Mouse (Mus musculus) Muller cell, postnatal 12 days (primary cell): ENCODE measurements around the gene Oaz1.

Experiments
- DNase-seq: peaks from one replicate; pipeline ENCODE4 v3.0.0-alpha.2; 2015; ENCODE audit errors: inconsistent ontology term

The Oaz1 gene

GRCm38 (mm10) chr10:80826151-80827062 lies at the start of gene Oaz1:
Gene Oaz1, plus strand, starts transcription at chr10:80826656.
- DNase-seq: peak; percentile 99

DNA sequence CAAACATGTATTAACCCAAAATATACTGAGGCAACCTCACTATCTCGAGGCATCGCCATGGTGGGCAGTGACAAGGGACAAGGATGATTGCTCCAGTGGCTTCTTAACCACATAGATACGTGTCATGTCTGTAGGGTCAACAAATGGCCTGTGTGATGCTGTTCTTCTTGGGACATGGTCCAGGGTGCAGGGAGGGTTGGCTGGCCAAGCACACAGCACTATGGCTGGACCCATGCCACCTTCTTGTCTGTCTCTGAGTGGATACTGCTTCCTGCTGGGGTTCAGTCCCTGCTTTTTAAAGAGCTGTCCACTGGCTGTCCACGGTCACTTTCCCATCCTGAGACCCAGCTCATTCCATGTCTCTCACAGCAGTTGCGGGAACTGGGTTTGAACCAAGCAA lies 49.3 kb upstream of the Oaz1 start:
- peak; percentile 50 for DNase-seq

- no peak for DNase-seq
Measured at GRCm38 (mm10) chr10:80779565-80779964, 46.9 kb upstream of the Oaz1 start.

GRCm38 (mm10) chr10:80784302-80784701 lies 42.2 kb upstream of the Oaz1 start:
- DNase-seq: no peak

DNA sequence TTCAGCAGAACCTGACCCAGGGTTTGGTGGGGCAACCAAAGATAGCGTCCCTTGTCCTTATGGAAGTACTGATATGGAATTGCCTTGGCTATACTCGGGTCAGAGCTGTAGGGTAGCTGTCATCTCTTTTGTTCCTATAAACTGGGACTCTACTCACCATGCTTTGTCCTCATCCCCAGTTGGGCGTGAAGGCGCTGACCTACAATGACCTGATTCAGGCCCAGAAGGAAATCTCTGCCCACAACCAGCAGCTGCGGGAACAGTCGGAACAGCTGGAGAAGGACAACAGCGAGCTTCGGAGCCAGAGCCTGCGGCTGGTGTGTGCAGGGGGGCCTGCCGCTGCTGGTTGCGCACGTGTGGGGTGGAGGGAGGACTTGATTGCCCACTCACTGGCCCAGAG lies 41.6 kb upstream of the Oaz1 start:
- DNase-seq: no peak

- DNase-seq: no peak
Measured at GRCm38 (mm10) chr10:80785963-80786362, 40.5 kb upstream of the Oaz1 start.

DNA sequence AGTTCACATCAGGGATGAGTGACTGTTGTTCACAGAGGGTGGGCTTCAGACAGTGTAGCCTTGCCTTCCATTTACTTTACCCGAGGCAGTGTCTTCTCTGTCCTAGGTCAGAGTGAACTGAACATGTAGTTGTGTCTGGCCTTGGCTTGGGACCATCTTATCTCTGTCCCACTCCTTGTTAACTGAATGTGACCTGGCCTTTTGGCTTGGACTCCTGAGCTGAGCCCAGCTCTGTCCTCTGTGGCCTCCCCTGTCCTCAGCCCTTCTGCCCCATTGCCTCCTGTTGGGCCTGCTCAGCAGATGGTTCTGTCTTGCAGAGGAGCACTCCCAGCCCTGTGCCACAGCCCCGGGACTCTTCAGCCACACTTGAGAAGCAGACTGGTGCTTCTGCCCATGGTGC lies 38.9 kb upstream of the Oaz1 start:
- no peak for DNase-seq

GRCm38 (mm10) chr10:80790761-80791404 lies 35.6 kb upstream of the Oaz1 start:
- DNase-seq: no peak

- no peak for DNase-seq
Measured at GRCm38 (mm10) chr10:80791476-80792174, 34.8 kb upstream of the Oaz1 start.

DNA sequence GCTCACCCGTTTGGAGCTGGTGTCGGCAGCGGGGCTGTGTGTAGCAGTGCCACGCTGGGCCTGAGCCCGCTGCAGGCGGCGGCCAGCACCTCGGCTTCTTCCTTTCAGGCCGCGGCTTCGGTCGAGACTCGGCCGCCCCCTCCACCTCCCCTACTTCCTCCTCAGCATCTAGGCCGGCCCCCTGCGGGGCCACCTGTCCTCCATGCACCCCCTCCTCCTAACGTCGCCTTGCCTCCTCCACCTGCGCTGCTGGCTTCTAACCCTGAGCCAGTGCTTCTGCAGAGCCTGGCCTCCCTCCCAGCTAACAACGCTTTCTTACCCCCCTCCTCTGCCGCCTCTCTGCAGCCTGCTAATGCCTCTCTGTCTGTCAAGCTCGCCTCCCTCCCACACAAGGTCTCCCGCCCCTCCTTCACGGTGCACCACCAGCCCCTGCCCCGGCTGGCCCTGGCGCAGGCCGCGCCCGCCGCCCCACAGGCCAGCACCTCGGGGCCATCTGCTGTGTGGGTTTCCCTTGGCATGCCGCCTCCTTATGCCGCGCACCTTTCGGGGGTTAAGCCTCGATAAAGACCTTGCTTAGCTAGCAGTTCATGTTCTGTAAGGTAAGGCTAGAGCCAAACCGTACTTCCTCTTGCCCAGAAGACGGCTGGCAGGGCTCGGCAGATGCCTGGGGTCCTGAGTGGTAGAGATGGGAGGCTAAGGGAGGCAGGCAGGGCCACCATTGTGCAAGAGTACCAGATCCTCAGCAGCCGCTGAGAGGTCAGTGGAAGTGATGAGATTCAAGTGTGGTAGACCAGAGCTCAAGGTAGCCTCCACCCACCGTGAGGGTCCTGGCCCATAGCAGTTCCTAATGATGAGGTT lies 34.1 kb upstream of the Oaz1 start:
- no peak for DNase-seq

GRCm38 (mm10) chr10:80793033-80793784 lies 33.2 kb upstream of the Oaz1 start:
- no peak for DNase-seq

GRCm38 (mm10) chr10:80793803-80794202 lies 32.7 kb upstream of the Oaz1 start:
- no peak for DNase-seq

- no peak for DNase-seq
Measured at GRCm38 (mm10) chr10:80794750-80795149, 31.7 kb upstream of the Oaz1 start.

GRCm38 (mm10) chr10:80796307-80796848 lies 30.1 kb upstream of the Oaz1 start:
- DNase-seq: no peak

DNA sequence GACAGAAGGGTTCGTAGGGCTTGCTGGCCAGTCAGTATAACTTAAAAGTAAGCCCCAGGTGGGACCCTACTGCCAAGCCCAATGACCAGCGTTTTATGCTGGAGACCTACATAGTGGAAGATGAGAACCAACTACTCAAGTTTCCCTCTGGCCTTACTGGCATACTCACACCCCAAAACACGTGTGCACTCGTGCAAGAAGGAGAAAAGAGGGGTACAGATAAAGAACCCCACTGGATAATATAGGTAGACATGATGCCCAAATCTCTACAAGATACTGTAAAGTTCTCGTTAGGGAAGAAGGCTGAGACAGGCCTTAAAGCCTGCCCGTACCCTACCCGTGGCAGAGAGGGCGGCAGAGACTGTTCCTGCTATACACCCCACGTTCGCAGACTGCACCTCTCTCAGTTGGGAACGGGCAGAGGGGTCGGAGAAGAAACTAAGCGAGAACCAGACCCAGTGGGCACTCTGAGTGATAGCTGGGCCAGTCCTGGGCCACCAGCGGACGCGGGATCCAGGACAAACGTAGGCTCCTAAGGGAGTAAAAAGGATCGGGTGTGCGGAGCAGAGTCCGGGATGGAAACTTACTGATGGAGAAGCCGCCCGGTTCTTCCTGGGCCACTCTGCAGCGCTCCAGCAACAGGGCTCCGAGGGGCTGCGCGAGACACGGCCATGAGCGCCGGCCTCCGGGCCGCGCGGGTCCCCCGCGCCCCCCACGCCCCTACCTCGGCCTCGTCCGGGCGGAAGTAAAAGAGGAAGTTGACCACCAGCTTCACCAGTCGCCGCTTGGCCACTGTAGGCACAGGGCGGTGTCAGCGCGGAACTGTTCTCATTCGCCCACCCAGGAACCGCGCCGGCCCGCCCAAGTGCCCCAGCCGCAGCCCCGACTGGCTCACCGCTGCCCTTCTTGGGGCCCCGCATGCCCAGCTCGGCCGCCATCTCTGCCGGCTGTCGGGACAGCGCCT lies 29.0 kb upstream of the Oaz1 start:
- DNase-seq: no peak

- peak; percentile 97 for DNase-seq
Measured at GRCm38 (mm10) chr10:80798150-80799006, 28.1 kb upstream of the Oaz1 start, which contains the start of the genes Sf3a2 and Plekhj1. Gene Sf3a2, plus strand, starts transcription at chr10:80798198. Gene Plekhj1, minus strand, starts transcription at chr10:80798626.

DNA sequence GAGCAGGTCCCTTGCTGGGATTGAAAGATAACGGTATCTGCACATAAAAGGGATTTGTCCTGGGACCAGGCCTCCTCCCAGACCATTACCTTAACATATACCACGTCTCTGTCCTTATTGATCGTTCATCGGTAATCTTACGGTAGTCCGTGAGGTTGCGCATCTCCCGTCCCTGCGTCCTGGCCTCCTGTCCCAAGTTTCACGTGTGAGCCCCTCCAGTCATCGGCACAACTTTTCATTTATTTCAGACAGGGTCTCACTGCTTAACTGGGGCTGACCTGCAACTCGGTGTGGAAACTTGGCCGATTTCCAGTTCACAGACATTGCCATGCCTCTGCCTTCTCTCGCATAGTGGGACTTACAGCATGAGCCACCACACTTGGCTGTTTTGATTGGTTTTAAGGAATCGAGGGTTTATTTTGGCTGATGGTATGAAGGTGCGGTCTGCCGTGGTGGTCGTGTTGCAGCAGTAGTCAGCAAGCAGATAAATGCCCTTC lies 27.3 kb upstream of the Oaz1 start:
- peak; percentile 45 for DNase-seq
